Mouse (Mus musculus): ENCODE data around the gene Gpc6.

Gene Gpc6

GRCm38 (mm10) chr14:117490469-117490868 is 565.4 kb downstream of the Gpc6 start:
- no peak for DNase-seq

GRCm38 (mm10) chr14:117495118-117495517 is 570.0 kb downstream of the Gpc6 start:
- no peak for DNase-seq

GRCm38 (mm10) chr14:117498785-117499184 is 573.7 kb downstream of the Gpc6 start:
- no peak for DNase-seq

- DNase-seq: no peak
These were observed 574.2 kb downstream of the Gpc6 start for GRCm38 (mm10) chr14:117499354-117499753.

- no peak for DNase-seq
These were observed 589.7 kb downstream of the Gpc6 start for GRCm38 (mm10) chr14:117514829-117515228.

DNA sequence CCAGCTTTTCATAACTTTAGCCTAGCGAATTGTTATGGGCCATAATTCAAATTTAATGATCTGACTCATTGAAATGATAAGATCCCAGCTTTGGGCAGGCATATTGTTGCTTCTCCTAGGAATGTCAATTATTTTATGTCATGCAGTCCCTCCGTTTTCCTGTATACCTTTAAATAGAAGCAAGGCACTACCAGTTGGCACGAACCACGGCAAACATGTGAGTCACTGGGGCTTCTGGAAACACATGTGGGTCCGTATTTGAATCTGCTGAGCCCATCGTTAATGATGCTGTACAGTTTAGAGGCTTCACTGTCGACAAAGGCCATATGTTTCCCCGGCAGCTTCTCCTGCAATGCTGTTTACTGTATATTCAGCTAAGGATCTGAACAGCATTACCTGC is 594.5 kb downstream of the Gpc6 start:
- DNase-seq: no peak

DNA sequence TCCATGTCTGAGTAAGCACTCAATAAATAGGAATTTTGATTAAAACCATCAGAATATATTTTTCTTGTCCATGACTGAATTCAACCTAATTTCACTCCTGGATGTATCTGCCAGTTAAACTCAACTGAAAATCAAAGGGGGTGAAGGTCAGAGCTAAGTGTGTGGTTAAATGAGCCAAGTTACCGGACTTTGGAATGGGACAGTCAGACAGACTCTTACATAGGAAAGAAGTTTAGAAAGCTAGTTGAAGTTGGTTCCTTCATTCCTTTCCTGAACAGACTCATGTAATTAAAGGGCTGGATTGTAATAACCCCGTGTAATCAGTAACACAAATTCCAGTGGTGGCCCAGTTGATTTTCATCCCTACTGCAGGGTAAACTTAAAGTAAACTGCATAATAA is 595.6 kb downstream of the Gpc6 start:
- peak; percentile 39 to 77 for DNase-seq

DNA sequence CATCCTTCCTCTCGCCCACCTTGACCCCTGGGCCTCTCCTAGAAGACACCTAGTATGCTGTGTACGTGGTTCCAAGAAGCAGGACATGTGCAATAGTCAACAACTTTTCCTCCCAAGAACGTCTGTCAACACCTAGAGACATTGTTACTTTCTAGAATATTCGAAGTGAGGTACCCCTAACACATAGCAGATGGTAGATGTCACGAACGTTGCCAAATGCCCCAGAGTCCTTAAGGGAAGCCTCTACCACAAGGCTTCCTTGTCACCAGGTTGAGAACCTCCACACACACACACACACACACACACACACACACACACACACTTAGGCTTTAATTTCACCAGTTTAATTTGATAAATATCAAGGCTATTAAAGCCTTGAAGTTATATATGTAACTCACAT is 600.0 kb downstream of the Gpc6 start:
- DNase-seq: no peak

DNA sequence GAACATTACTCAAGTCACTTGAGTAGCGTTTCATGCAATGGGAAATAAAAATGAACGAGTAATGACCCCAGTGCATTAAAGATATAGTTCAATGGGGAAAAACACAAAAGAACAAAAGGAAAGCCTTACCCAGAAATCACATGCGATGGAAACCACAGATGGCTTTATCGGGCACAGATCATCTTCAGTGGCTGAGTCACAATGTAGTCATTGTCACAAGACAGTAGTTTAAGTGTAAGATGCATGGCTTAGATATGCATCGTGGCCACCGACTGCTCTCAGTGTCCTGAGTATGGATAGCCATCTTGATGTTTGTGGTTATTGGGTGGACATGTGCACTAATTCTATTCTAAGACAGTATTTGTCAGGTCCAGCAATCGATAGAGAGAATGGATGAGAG is 601.9 kb downstream of the Gpc6 start:
- no peak for DNase-seq

DNA sequence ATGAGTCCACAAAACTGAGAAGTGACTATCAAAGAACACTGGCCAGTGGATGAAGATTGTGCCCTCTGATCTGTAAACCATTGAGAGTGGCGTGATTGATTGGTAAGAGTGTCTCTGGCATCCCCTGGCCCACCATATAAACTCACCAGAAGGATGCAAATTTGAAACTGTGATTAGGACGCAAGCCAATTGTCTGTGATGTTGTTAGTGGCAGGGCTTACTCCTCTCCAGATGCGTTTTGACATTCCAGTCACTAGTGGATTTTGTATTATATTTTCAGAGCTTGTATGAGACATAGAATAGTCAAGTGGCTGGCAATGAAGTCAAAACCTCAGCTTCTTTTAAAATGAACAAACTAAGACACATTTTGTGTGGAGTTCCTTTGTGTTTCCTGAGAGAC is 604.3 kb downstream of the Gpc6 start:
- no peak for DNase-seq

DNA sequence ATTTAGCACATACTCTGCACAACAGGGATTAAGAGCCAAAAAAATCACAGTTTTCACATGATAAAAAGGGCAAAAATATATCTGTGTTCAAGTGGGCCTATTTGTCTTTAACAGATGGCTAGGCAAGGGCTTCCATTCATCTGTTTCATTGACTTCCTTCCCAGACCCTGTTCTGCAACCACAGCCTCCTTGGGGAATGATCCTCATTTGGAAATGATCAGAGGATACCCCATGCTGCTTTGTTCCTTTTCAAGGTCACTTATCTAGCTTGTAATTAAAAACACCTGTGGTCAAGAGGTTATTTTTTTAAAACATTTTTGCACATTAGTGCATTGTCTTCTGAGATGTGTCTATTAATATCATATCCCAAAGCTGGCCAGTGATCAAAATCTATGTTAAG is 627.7 kb downstream of the Gpc6 start:
- DNase-seq: no peak

DNA sequence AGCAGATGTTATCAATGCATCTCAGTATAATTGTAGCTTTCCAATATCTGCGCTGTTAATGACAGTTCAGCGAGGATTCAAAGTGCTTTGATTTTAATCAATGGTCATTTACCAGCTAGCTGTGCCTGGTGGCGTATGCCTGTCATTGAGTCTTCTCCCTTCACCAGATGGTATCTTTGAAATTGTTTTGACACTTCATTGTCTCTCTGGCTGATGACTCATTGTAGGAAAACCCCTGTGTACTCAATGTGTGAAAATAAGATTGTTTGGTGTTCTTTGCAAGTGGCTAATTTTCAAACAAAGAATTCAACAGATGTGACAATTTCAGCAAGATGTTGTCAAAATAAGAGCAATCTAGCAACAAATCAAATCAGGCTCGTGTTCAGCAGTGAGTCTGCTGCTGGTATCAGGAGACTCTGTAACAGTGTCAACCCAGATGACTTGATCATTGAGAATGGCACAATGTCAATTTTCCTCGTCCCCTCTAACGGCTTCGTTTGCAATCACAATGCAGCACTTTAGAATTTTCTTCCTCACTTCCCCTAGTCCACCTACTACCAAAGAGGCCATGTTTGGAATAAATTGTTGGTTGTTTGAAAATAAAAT is 631.7 kb downstream of the Gpc6 start:
- no peak for DNase-seq

- DNase-seq: no peak
These were observed 637.0 kb downstream of the Gpc6 start for GRCm38 (mm10) chr14:117562146-117562545.

DNA sequence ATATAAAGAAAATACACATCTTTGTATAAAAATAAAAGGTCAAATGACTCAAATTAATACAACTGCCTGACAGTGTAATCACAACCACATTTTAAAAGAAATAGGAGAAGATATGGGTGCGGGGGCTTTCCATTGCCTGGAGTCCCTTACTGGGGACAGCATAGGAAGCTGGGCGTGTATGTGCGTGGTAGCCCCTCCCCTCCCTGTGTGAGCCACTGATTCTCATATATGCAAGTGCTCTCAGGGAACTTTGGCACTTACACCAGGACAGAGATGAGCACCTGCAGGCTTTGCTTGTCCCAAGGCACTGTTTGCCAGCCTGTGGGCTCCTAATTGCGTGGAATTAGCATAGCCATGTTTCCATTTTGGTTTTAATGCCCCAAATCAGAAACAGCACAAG is 644.2 kb downstream of the Gpc6 start:
- no peak for DNase-seq

- no peak for DNase-seq
These were observed 647.1 kb downstream of the Gpc6 start for GRCm38 (mm10) chr14:117572213-117572612.

DNA sequence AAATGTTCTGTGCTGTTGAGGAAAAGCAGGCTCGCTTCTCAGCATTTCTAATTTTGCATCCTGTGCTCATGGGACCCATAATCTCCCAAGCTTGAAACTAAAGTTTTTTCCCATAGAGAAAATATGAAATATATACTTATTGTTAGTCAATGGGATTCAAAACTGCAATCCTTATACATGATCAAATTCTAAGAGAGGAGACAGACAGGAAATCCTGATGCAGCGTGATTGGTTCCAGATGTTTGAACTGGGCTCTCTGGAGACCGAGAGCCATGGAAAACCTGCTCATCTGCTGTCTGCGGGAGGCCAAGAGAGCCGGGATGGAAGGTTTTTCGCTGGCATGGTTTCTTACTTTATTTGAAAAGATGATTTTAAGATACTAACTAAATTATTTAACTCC is 649.1 kb downstream of the Gpc6 start:
- DNase-seq: no peak

- DNase-seq: no peak
These were observed 656.6 kb downstream of the Gpc6 start for GRCm38 (mm10) chr14:117581740-117582139.

DNA sequence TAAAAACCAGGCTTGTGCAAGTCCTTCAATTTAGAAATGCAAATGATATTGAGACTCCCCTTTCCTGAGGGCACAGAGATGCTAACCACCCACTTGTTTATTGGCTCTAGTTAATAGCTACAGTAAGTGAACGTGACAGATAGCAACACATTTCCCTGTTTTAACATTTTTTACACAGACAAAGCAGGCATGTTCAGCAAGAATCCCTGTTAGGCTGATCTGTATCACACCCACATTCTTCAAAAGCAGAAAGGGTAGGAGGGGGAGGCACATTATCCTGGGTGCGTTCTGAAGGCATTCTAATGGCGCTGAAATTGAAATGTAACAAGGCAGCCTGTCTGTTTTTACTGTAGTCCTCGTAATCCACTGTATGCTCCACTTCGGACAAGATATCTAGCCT is 674.6 kb downstream of the Gpc6 start:
- DNase-seq: no peak

DNA sequence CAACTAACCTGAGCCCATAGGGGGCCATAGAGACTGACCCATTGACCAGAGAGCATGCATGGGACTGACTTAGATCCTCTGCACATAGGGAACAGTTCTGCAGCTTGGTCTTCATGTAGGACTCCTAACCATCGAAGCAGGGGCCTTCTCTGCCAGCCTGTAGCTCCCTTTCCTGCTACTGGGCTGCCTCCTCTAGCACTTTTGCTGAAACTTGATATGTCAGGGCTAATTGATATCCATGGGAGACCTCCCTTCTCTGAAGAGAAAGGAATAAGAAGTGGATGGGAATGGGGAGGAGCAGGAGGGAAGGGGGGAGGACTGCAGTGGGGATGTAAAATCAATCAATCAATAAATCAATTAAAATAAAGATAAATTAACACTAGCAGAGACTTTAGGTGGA is 678.7 kb downstream of the Gpc6 start:
- no peak for DNase-seq

- no peak for DNase-seq
These were observed 680.6 kb downstream of the Gpc6 start for GRCm38 (mm10) chr14:117605750-117606149.

DNA sequence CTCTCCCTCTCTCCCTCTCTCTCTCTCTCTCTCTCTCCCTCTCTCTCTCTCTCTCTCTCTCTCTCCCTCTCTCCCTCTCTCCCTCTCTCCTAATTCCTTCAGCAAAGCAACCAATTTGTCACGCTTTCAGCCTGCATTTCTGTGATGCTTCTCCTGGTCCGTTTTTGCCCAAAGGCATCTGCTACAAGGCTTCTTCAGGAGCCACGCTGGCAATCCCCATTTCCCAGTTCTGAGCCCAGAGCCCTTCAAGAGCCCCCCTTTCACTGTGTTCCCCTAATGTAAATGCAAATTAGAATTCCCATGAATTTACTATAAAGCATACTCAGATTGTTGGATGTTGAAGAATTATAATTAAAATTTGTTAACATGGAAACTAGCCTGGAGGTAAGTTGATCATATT is 686.0 kb downstream of the Gpc6 start:
- no peak for DNase-seq

GRCm38 (mm10) chr14:117625100-117625710 is 700.1 kb downstream of the Gpc6 start:
- no peak for DNase-seq

- DNase-seq: peak in 1 of 2 experiments; percentile 20
These were observed 709.3 kb downstream of the Gpc6 start for GRCm38 (mm10) chr14:117634238-117634940.

DNA sequence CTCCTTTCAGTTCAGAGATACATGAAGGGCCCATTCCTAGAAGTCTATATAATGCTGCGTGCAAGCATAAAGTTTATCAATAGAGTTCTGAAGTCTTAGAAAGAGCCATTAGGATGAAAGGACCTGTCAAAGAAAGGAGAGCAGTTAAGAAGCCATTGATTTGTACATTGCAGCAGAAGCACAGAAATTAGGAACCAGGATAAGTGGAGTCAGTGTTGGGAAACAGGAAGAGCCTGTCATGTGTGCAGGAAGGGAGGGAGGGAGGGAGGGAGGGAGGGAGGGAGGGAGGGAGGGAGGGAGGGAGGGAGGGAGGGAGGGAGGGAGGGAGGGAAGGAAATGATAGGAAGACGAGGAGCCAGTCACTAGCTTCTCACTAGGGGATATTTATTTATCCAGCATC is 716.7 kb downstream of the Gpc6 start:
- DNase-seq: no peak

DNA sequence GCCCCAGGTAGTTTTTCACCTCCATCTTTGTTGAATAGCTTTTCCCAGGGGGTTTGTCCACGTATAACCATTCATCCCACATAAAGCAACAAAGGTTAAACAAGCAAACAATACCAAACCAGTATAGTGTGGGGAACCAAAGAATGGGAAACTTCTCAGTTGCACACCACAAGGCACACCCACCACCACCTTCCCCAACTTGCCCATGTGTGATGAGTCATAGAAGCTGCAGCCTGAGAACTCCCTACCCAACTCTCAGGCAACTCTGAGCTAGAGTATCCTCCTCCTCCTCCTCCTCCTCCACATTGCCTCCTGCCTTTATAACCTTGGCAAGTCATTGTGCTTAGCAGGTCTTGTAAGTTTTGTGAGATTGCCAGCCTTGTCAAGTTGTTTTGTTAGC is 718.0 kb downstream of the Gpc6 start:
- DNase-seq: no peak
